Mouse (Mus musculus): ENCODE results near the gene Gm4792. TPM values are rescaled to one million over a fixed set of nuclear protein-coding genes. Genes with fewer than 3 reads are reported as not detected.

Gm4792 gene
- polyA plus RNA-seq (2014; fragmentation: Nextera tagmentation; extraction: Ambion mirVana), result not detected in 2 replicates

DNA sequence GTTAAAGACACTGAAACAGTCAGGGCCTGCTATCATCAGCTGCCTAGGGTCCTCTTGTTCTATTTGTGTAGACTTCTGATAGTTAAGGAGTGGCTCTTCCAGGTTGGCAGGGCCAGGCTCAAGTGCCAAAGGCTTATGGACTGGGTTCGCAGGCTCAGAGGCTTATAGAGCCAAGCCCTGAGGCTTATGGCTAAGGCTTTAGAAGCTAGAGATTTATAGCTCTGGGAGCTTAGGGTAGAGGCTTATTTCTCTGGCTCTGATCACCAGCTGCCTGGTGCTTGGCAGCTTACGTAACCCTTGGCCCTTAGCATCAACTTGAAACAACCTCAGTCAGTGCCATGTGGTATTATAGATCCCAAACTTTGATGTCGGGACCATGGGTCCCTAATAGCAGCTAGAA lies at the start of gene Gm4792:
Gene Gm4792 (minus strand): TSS at position 233 of the 400 bp plus-strand sequence.
- WGBS, result 61% methylated on average over 3 of the region's 3 CpGs
- Histone ChIP-seq H3K27ac (ENCODE audit: low read depth, low read length) (no peak within 1 kb of the TSS), H3K9me3 (ENCODE audit: control insufficient read depth, low read length) (no peaks in the 10 kb centered on the region), H3K4me3 (ENCODE audit: low read length) (no peak within 1 kb of the TSS), H3K36me3 (ENCODE audit: control insufficient read depth, insufficient read depth, low read length) (no peaks in the 10 kb centered on the region), H3K4me2 (replicated peaks; ENCODE audit: low read depth, low read length) (no peak within 1 kb of the TSS), H3K4me1 (ENCODE audit: control insufficient read depth, insufficient read depth, low read length) (no peaks in the 10 kb centered on the region), H3K27me3 (ENCODE audit: control insufficient read depth, insufficient read depth, low read length) (no peaks in the 10 kb centered on the region), H3K9ac (ENCODE audit: low read depth, low read length) (no peak within 1 kb of the TSS)
- no peak for ATAC-seq (ENCODE audit: low FRiP score, low TSS enrichment)

DNA sequence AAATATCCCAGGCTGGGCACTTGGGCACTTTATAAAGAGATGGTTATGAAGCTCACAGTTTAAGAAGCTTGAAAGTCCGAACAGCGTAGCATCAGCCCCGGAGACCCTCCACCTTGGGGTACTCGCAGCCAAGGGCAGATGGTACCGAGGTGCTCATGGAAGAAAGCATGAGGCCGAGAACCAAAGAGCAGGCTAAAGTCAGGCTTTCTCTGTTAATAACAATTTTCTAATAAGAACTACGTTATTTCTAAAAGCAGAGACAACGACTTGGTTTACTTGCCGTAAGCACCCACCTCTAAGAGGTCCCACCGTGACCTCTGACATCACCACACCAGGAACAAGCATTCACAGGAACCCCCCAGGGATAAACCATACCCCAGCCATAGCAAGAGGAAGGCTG lies 49.5 kb upstream of the Gm4792 start:
- no peak overlapping the region for H3K27ac ChIP-seq (ENCODE audit: low read depth, low read length)
- no peak overlapping the region for H3K4me3 ChIP-seq (ENCODE audit: low read length)
- H3K9me3 ChIP-seq (ENCODE audit: control insufficient read depth, low read length), result no peaks in the 10 kb centered on the region
- H3K4me1 ChIP-seq (ENCODE audit: control insufficient read depth, insufficient read depth, low read length), result no peaks in the 10 kb centered on the region
- ATAC-seq (ENCODE audit: low FRiP score, low TSS enrichment), result no peak
- no peaks in the 10 kb centered on the region for H3K27me3 ChIP-seq (ENCODE audit: control insufficient read depth, insufficient read depth, low read length)
- H3K4me2 ChIP-seq (replicated peaks; ENCODE audit: low read depth, low read length), result no peak overlapping the region
- H3K9ac ChIP-seq (ENCODE audit: low read depth, low read length), result no peak overlapping the region
- H3K36me3 ChIP-seq (ENCODE audit: control insufficient read depth, insufficient read depth, low read length), result no peaks in the 10 kb centered on the region
- 96% methylated on average over 10 of the region's 10 CpGs for WGBS

GRCm38 (mm10) chr10:94347296-94347695 lies 48.8 kb upstream of the Gm4792 start:
- H3K9ac ChIP-seq (ENCODE audit: low read depth, low read length), result no peak overlapping the region
- H3K9me3 ChIP-seq (ENCODE audit: control insufficient read depth, low read length), result no peaks in the 10 kb centered on the region
- no peak overlapping the region for H3K4me3 ChIP-seq (ENCODE audit: low read length)
- WGBS, result 82% methylated on average over 10 of the region's 10 CpGs
- no peak overlapping the region for H3K4me2 ChIP-seq (replicated peaks; ENCODE audit: low read depth, low read length)
- no peaks in the 10 kb centered on the region for H3K4me1 ChIP-seq (ENCODE audit: control insufficient read depth, insufficient read depth, low read length)
- no peaks in the 10 kb centered on the region for H3K36me3 ChIP-seq (ENCODE audit: control insufficient read depth, insufficient read depth, low read length)
- no peaks in the 10 kb centered on the region for H3K27me3 ChIP-seq (ENCODE audit: control insufficient read depth, insufficient read depth, low read length)
- H3K27ac ChIP-seq (ENCODE audit: low read depth, low read length), result no peak overlapping the region
- ATAC-seq (ENCODE audit: low FRiP score, low TSS enrichment), result no peak

GRCm38 (mm10) chr10:94346596-94346995 lies 48.1 kb upstream of the Gm4792 start:
- 90% methylated on average over 7 of the region's 7 CpGs for WGBS
- no peak overlapping the region for H3K4me3 ChIP-seq (ENCODE audit: low read length)
- H3K4me2 ChIP-seq (replicated peaks; ENCODE audit: low read depth, low read length), result no peak overlapping the region
- H3K27ac ChIP-seq (ENCODE audit: low read depth, low read length), result no peak overlapping the region
- no peak for ATAC-seq (ENCODE audit: low FRiP score, low TSS enrichment)
- no peaks in the 10 kb centered on the region for H3K36me3 ChIP-seq (ENCODE audit: control insufficient read depth, insufficient read depth, low read length)
- no peaks in the 10 kb centered on the region for H3K9me3 ChIP-seq (ENCODE audit: control insufficient read depth, low read length)
- H3K27me3 ChIP-seq (ENCODE audit: control insufficient read depth, insufficient read depth, low read length), result no peaks in the 10 kb centered on the region
- H3K4me1 ChIP-seq (ENCODE audit: control insufficient read depth, insufficient read depth, low read length), result no peaks in the 10 kb centered on the region
- H3K9ac ChIP-seq (ENCODE audit: low read depth, low read length), result no peak overlapping the region

- no peaks in the 10 kb centered on the region for H3K9me3 ChIP-seq (ENCODE audit: control insufficient read depth, low read length)
- H3K4me1 ChIP-seq (ENCODE audit: control insufficient read depth, insufficient read depth, low read length), result no peaks in the 10 kb centered on the region
- no peak for ATAC-seq (ENCODE audit: low FRiP score, low TSS enrichment)
- no peaks in the 10 kb centered on the region for H3K36me3 ChIP-seq (ENCODE audit: control insufficient read depth, insufficient read depth, low read length)
- no peak overlapping the region for H3K4me2 ChIP-seq (replicated peaks; ENCODE audit: low read depth, low read length)
- no peak overlapping the region for H3K4me3 ChIP-seq (ENCODE audit: low read length)
- 88% methylated on average over 7 of the region's 7 CpGs for WGBS
- no peak overlapping the region for H3K27ac ChIP-seq (ENCODE audit: low read depth, low read length)
- no peaks in the 10 kb centered on the region for H3K27me3 ChIP-seq (ENCODE audit: control insufficient read depth, insufficient read depth, low read length)
- no peak overlapping the region for H3K9ac ChIP-seq (ENCODE audit: low read depth, low read length)
Measured at GRCm38 (mm10) chr10:94345509-94346252, 47.2 kb upstream of the Gm4792 start.

GRCm38 (mm10) chr10:94344631-94345417 lies 46.3 kb upstream of the Gm4792 start:
- no peaks in the 10 kb centered on the region for H3K36me3 ChIP-seq (ENCODE audit: control insufficient read depth, insufficient read depth, low read length)
- no peak overlapping the region for H3K27ac ChIP-seq (ENCODE audit: low read depth, low read length)
- WGBS, result 46% methylated on average over 22 of the region's 22 CpGs
- no peaks in the 10 kb centered on the region for H3K27me3 ChIP-seq (ENCODE audit: control insufficient read depth, insufficient read depth, low read length)
- peak overlapping the region; percentile 10; the same call in 1 of the 2 replicates for H3K4me2 ChIP-seq (replicated peaks; ENCODE audit: low read depth, low read length)
- H3K9me3 ChIP-seq (ENCODE audit: control insufficient read depth, low read length), result no peaks in the 10 kb centered on the region
- 0 out of 2 replicates have a peak, but pooled peaks have one; percentile 20 for ATAC-seq (ENCODE audit: low FRiP score, low TSS enrichment)
- no peak overlapping the region for H3K4me3 ChIP-seq (ENCODE audit: low read length)
- no peak overlapping the region for H3K9ac ChIP-seq (ENCODE audit: low read depth, low read length)
- no peaks in the 10 kb centered on the region for H3K4me1 ChIP-seq (ENCODE audit: control insufficient read depth, insufficient read depth, low read length)

- no peaks in the 10 kb centered on the region for H3K9me3 ChIP-seq (ENCODE audit: control insufficient read depth, low read length)
- H3K27ac ChIP-seq (ENCODE audit: low read depth, low read length), result no peak overlapping the region
- no peaks in the 10 kb centered on the region for H3K4me1 ChIP-seq (ENCODE audit: control insufficient read depth, insufficient read depth, low read length)
- no peak overlapping the region for H3K4me2 ChIP-seq (replicated peaks; ENCODE audit: low read depth, low read length)
- no peak overlapping the region for H3K4me3 ChIP-seq (ENCODE audit: low read length)
- WGBS, result 83% methylated on average over 7 of the region's 7 CpGs
- no peaks in the 10 kb centered on the region for H3K36me3 ChIP-seq (ENCODE audit: control insufficient read depth, insufficient read depth, low read length)
- H3K9ac ChIP-seq (ENCODE audit: low read depth, low read length), result no peak overlapping the region
- ATAC-seq (ENCODE audit: low FRiP score, low TSS enrichment), result no peak
- H3K27me3 ChIP-seq (ENCODE audit: control insufficient read depth, insufficient read depth, low read length), result no peaks in the 10 kb centered on the region
Measured at GRCm38 (mm10) chr10:94343581-94343980, 45.1 kb upstream of the Gm4792 start.

GRCm38 (mm10) chr10:94342256-94342655 lies 43.8 kb upstream of the Gm4792 start:
- 59% methylated on average over 7 of the region's 7 CpGs for WGBS

DNA sequence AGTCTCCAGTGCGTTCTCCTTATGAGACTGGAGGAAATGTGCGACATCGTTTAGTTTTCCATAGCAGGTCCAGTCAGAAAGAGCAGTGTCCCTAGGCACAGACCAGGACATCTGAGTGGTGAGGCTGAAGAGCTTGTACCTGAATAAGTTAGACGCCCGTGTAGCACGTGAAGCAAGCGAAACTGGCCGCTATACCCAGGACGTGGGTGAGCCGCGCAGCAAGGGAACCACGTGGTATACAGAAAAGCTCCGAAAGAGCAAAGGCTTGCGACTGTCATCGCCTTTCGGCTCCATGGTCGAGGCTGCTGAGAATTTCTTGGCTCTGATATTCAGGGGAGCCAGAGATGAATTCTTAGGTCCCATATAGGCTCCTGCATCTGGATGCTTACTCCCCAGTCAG lies 43.0 kb upstream of the Gm4792 start:
- H3K4me2 ChIP-seq (replicated peaks; ENCODE audit: low read depth, low read length), result 0 out of 2 replicates have a peak overlapping the region, but pooled peaks have one; percentile 1
- 68% methylated on average over 17 of the region's 17 CpGs for WGBS

More at GRCm38 (mm10) chr10:94342256-94342655, 43.8 kb upstream of the Gm4792 start:
- H3K4me1 ChIP-seq (ENCODE audit: control insufficient read depth, insufficient read depth, low read length), result no peaks in the 10 kb centered on the region
- no peaks in the 10 kb centered on the region for H3K9me3 ChIP-seq (ENCODE audit: control insufficient read depth, low read length)
- no peak overlapping the region for H3K9ac ChIP-seq (ENCODE audit: low read depth, low read length)
- ATAC-seq (ENCODE audit: low FRiP score, low TSS enrichment), result no peak
- no peak overlapping the region for H3K4me3 ChIP-seq (ENCODE audit: low read length)
- H3K36me3 ChIP-seq (ENCODE audit: control insufficient read depth, insufficient read depth, low read length), result no peaks in the 10 kb centered on the region
- H3K27ac ChIP-seq (ENCODE audit: low read depth, low read length), result no peak overlapping the region
- H3K4me2 ChIP-seq (replicated peaks; ENCODE audit: low read depth, low read length), result no peak overlapping the region
- H3K27me3 ChIP-seq (ENCODE audit: control insufficient read depth, insufficient read depth, low read length), result no peaks in the 10 kb centered on the region

More for the DNA sequence above, 43.0 kb upstream of the Gm4792 start:
- no peak overlapping the region for H3K27ac ChIP-seq (ENCODE audit: low read depth, low read length)
- H3K9me3 ChIP-seq (ENCODE audit: control insufficient read depth, low read length), result no peaks in the 10 kb centered on the region
- H3K4me3 ChIP-seq (ENCODE audit: low read length), result no peak overlapping the region
- H3K4me1 ChIP-seq (ENCODE audit: control insufficient read depth, insufficient read depth, low read length), result no peaks in the 10 kb centered on the region
- H3K9ac ChIP-seq (ENCODE audit: low read depth, low read length), result no peak overlapping the region
- ATAC-seq (ENCODE audit: low FRiP score, low TSS enrichment), result no peak
- H3K27me3 ChIP-seq (ENCODE audit: control insufficient read depth, insufficient read depth, low read length), result no peaks in the 10 kb centered on the region
- no peaks in the 10 kb centered on the region for H3K36me3 ChIP-seq (ENCODE audit: control insufficient read depth, insufficient read depth, low read length)

Data from kidney, embryonic 14.5 days (tissue).